Mouse (Mus musculus) stomach, adult 2 months (tissue): ENCODE data around the gene Ovol2. TPM values are rescaled to one million over a fixed set of nuclear protein-coding genes. Genes with fewer than 3 reads are reported as not detected.

Experiments used
- polyA plus RNA-seq: library from polyadenylated mRNA; depleted of rRNA; stranded (reverse); fragments of >200 nt; gene quantifications from 2 replicates; pipeline ENCODE4 v1.2.3, GENCODE M21; 2012; rRNA removed

The Ovol2 gene
- 12.7 and 21.5 TPM in 2 replicates for polyA plus RNA-seq

GRCm38 (mm10) chr2:144331401-144332302 is at the start of gene Ovol2:
Ovol2 (minus strand) TSS chr2:144332146.

GRCm38 (mm10) chr2:144368400-144369019 is 36.6 kb upstream of the Ovol2 start, which contains the start of the genes Kat14 and Pet117:
Kat14 (plus strand) TSS chr2:144368983.
Pet117 (plus strand) TSS chr2:144368996.

GRCm38 (mm10) chr2:144270507-144271420 is 61.2 kb downstream of the Ovol2 start, which contains the start of the genes Mgme1 and Snx5:
Mgme1 (plus strand) TSS chr2:144270663.
Snx5 (minus strand) TSS chr2:144270906.

Other genes starting within 250 kb of the Ovol2 start
- 0.81 and 0.90 TPM in 2 replicates for gene Mgme1, start 61.5 kb downstream of the Ovol2 start, polyA plus RNA-seq
- 15.9 and 19.4 TPM in 2 replicates for gene Snx5, start 61.2 kb downstream of the Ovol2 start, polyA plus RNA-seq
- gene Kat14, start 36.8 kb upstream of the Ovol2 start, polyA plus RNA-seq, result 10.4 and 14.7 TPM in 2 replicates
- not detected in 2 replicates for gene Pet117, start 36.9 kb upstream of the Ovol2 start, polyA plus RNA-seq
- gene Dzank1, start 195.3 kb upstream of the Ovol2 start, polyA plus RNA-seq, result 0.08 and 0.18 TPM in 2 replicates
- 0.31 and 1.3 TPM in 2 replicates for gene Polr3f, start 195.6 kb upstream of the Ovol2 start, polyA plus RNA-seq
- gene Rbbp9, start 218.7 kb upstream of the Ovol2 start, polyA plus RNA-seq, result 2.0 and 2.6 TPM in 2 replicates
- gene Sec23b, start 224.1 kb upstream of the Ovol2 start, polyA plus RNA-seq, result 20.6 and 21.8 TPM in 2 replicates